Mouse (Mus musculus) limb, embryonic 11.5 days (tissue): ENCODE data around the gene Clrn2. TPM values are rescaled to one million over a fixed set of nuclear protein-coding genes. Genes with fewer than 3 reads are reported as not detected.
"Not testable (repeated sequence)": the region's sequence is repeated elsewhere in the genome, so short reads cannot be mapped to it uniquely, and the experiment has no call there.

ENCODE experiments used
- ATAC-seq: fragments of 200-750 bp; cut with Nextera tagmentation; 2 replicates; pipeline ENCODE4 v1.8.0; 2017; ENCODE audit warnings: low read depth; ENCODE audit not compliant: insufficient number of reproducible peaks, low FRiP score, low TSS enrichment
- DNase-seq: peaks from one replicate; pipeline ENCODE4 v3.0.0-alpha.2; 2015; ENCODE audit warnings: low spot score
- H3K27ac ChIP-seq: fragments of 300-500 bp; sonication (generic); replicated peaks from 2 replicates; pipeline ENCODE4 v1.5.1; 2014; ENCODE audit warnings: low read depth, mild to moderate bottlenecking, low read length
- H3K27me3 ChIP-seq: fragments of 300-500 bp; sonication (generic); 2 replicates; pipeline ENCODE4 v1.6.1; 2014; ENCODE audit warnings: mild to moderate bottlenecking, low read length, mixed read lengths; ENCODE audit not compliant: control insufficient read depth, insufficient read depth
- H3K36me3 ChIP-seq: fragments of 300-500 bp; sonication (generic); 2 replicates; pipeline ENCODE4 v1.6.1; 2014; ENCODE audit warnings: mild to moderate bottlenecking, low read length, moderate library complexity, mixed read lengths; ENCODE audit not compliant: control insufficient read depth, insufficient read depth
- H3K4me1 ChIP-seq: fragments of 300-500 bp; sonication (generic); 2 replicates; pipeline ENCODE4 v1.6.1; 2014; ENCODE audit warnings: low read length, mixed read lengths; ENCODE audit not compliant: control insufficient read depth, insufficient read depth
- H3K4me2 ChIP-seq: fragments of 300-500 bp; sonication (generic); 2 replicates; pipeline ENCODE4 v1.6.1; 2014; ENCODE audit warnings: low read depth, mild to moderate bottlenecking, moderate library complexity; ENCODE audit not compliant: severe bottlenecking
- H3K4me3 ChIP-seq: fragments of 300-500 bp; sonication (generic); 2 replicates; pipeline ENCODE4 v1.5.1; 2014; ENCODE audit warnings: low read depth, low read length
- H3K9ac ChIP-seq: fragments of 300-500 bp; sonication (generic); 2 replicates; pipeline ENCODE4 v1.6.1; 2014; ENCODE audit warnings: mild to moderate bottlenecking, low read length
- H3K9me3 ChIP-seq: fragments of 300-500 bp; sonication (generic); 2 replicates; pipeline ENCODE4 v1.6.1; 2016; ENCODE audit warnings: low read length; ENCODE audit not compliant: control insufficient read depth
- WGBS: fragments of 180-500 bp; shearing (Covaris S2); extraction: QIAGEN DNeasy Blood & Tissue Kit; methylation state at CpG from one replicate; pipeline ENCODE4 v1.1.7; 2014; 5-methylcytosine and 5-hydroxymethylcytosine counted together
- polyA plus RNA-seq: library from polyadenylated mRNA; unstranded; fragments of >200 nt; fragmentation: Nextera tagmentation; extraction: Ambion mirVana; gene quantifications from 2 replicates; pipeline ENCODE4 v1.2.1, GENCODE M21; 2014

The Clrn2 gene
- polyA plus RNA-seq, 1 experiment from 2014 or later = not detected

DNA sequence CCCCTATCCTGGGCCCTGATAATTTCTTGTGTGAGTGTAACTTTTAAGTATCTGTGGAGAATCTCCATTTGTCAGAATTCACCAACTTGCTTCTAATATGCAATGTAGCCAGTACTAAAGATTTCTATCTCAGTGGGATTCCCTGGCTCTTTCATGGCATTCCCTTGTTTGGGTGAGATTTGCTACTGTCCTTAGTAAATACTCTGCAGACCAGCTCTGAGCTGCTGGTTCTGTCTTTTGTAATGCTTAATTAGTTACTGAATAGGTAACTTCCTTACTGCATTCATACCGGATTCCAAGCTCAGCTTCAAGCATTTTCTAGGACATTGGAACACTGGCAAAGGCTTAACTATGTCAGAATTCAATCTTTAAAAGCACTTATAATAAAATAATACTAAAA lies 27.8 kb upstream of the Clrn2 start:
- not testable (repeated sequence) for H3K4me3 ChIP-seq, H3K27ac ChIP-seq, H3K9ac ChIP-seq, H3K27me3 ChIP-seq, H3K4me1 ChIP-seq, DNase-seq, H3K9me3 ChIP-seq, H3K4me2 ChIP-seq, ATAC-seq, H3K36me3 ChIP-seq
- 75% methylated on average over 1 of the region's 1 CpGs for WGBS

DNA sequence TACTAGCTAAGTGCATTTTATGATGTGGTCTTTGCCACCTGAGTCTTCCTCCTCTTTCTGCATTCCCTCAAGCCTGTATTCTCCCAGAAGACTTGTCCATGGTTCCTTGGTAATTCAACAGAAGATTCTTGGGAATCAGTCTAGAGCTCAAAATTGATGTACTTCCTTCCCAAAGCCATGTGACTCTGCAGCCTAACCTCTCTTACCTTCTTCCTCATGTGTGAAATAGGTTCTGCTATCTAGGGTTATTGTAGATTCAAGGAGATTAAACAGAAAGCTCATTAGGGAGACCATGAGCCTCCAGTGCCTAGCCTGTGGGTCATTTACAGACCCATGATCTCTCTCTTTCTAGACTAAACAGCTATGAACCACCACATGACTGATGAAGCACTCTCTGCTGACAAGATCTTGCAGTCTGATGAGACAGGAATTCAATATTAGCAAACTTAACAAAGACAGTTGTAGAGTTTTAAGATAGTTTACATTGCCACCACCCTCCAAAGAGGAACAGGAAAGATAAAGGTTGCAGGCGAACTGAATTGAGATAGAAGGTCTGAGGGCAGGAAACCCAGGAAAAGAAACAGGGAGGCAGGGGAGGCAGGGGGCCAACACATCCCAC lies 27.0 kb upstream of the Clrn2 start:
- DNase-seq (no peak), ATAC-seq (no peak)
- no peak overlapping the region for H3K9ac ChIP-seq
- no peaks in the 10 kb centered on the region for H3K4me1 ChIP-seq
- no peak overlapping the region for H3K4me2 ChIP-seq
- H3K27ac ChIP-seq = no peak overlapping the region
- no peaks in the 10 kb centered on the region for H3K27me3 ChIP-seq
- no peaks in the 10 kb centered on the region for H3K9me3 ChIP-seq
- H3K4me3 ChIP-seq = no peak overlapping the region
- H3K36me3 ChIP-seq = no peaks in the 10 kb centered on the region
- 79% methylated on average over 1 of the region's 1 CpGs for WGBS

DNA sequence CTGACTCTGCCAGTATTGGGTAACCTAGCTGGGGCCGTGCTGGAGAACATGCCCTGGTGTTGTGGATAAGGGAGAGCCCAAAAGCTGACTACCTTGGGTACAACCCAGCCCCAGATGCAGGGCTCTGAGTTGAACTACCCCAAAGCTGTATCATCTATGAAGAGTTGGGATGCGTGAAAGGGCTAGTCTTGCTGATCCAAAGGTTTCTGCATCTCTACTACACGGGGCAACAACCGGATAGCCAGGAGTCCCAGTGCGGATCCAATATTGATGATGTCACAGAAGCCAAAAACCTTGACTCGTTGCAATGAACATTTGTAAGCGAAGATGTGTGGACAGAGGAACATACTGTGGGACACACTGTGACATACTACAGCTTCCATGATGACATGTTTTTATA lies 25.7 kb upstream of the Clrn2 start:
- H3K36me3 ChIP-seq = no peaks in the 10 kb centered on the region
- no peak overlapping the region for H3K4me2 ChIP-seq
- no peaks in the 10 kb centered on the region for H3K4me1 ChIP-seq
- no peak overlapping the region for H3K27ac ChIP-seq
- ATAC-seq = no peak
- H3K4me3 ChIP-seq = no peak overlapping the region
- H3K27me3 ChIP-seq = no peaks in the 10 kb centered on the region
- H3K9ac ChIP-seq = no peak overlapping the region
- no peaks in the 10 kb centered on the region for H3K9me3 ChIP-seq
- no peak for DNase-seq
- 93% methylated on average over 7 of the region's 7 CpGs for WGBS

DNA sequence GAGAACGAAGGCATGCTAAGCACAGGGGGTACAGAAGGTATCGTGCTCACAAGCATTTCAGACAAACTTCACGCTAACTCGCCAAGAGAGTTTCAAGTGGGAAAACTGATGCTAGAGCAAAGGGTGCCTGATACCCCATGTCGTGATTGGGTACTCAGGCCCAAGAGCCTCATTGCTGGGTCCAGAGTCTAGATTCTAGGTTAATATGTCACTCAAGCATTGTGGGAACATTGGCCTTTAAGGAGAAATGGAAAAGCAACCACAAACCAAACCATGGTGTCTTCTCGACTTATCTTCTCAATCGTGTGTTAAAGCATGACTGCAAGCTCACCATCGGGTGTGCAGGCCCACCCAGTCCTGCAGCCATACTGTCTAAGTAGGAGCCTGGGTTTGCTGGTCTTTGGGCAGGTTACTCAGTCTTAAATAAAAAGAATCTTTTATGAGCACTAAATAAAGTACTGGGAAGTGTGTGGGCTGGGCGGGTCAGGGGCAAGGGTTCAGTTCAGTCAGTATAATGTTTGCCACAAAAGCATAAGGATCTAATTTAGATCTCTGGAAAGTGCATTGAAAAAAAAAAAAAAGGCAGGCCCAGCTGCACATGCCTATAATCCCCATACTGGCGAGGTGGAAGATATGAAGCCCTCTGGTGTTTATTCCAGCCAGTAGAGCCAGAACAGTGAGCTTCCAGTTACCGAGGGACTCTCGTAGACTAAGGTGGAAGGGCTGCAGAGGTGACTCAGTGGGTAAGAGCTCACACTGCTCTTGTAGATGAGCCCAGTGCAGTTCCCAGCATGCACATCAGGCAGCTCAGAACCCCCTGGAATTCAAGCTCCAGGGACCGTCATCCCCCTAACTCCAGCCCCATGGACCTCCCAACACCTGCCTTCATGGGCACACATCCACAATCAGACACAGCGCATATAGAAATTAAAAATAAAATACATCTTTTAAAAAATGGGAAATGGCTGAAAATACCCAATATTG lies 17.3 kb upstream of the Clrn2 start:
- Histone ChIP-seq H3K27ac (peak overlapping the region; percentile 10; the same call in 1 of the 2 replicates), H3K36me3 (peaks cover 4% of the 10 kb centered on the region; the same call in 1 of the 2 replicates), H3K4me1 (0 out of 2 replicates have a peak, but pooled peaks cover 3% of the 10 kb centered on the region), H3K4me2 (no peak overlapping the region), H3K27me3 (no peaks in the 10 kb centered on the region), H3K4me3 (no peak overlapping the region), H3K9ac (no peak overlapping the region), H3K9me3 (no peaks in the 10 kb centered on the region)
- ATAC-seq = 0 out of 2 replicates have a peak, but pooled peaks have one; percentile 70
- WGBS = 69% methylated on average over 14 of the region's 14 CpGs
- DNase-seq = peak; percentile 34

DNA sequence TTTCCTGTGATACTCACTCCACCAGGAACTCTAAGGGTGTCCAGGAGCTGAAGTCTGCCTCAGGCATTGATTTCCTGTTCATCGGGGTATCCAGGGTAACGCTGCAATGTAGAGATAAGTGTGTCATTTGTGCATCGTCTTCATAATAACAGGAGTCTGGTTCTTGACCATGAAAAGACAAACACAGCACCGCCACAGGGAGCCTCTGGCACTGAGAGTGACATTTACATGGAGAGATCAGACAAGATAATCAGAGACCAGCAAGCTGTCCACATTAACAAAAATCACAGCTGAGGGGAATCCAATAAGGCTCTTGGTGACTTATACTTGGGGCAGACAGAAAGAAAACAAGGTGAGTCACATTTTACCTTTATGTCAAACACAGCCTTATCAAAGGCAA lies 15.7 kb upstream of the Clrn2 start:
- Histone ChIP-seq H3K4me1 (0 out of 2 replicates have a peak, but pooled peaks cover 3% of the 10 kb centered on the region), H3K27me3 (no peaks in the 10 kb centered on the region), H3K27ac (no peak overlapping the region), H3K4me2 (no peak overlapping the region), H3K9me3 (no peaks in the 10 kb centered on the region), H3K4me3 (no peak overlapping the region), H3K36me3 (peaks cover 4% of the 10 kb centered on the region; the same call in 1 of the 2 replicates), H3K9ac (no peak overlapping the region)
- ATAC-seq = no peak
- DNase-seq = no peak
- WGBS = 93% methylated on average over 4 of the region's 4 CpGs

DNA sequence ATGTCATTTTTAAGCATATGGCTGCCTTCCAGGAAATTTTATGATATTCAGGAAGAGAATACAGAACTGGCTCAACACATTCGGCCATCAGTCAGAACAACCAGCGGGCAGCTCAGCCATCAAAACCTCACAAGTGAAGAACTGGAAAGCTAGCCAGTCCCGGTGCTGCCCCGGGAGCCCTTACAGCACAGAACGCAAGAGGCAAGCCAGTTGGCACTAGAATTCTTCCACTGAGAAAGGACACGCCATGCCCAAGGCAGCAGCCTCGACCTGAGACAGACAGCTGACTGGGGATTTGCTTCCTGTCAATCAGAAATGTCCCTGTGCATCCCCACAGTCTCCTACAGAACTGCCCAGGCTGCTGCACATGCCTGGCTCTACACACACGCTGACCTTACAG lies 15.2 kb upstream of the Clrn2 start:
- Histone ChIP-seq H3K4me2 (no peak overlapping the region), H3K27ac (no peak overlapping the region), H3K4me1 (0 out of 2 replicates have a peak, but pooled peaks cover 3% of the 10 kb centered on the region), H3K27me3 (no peaks in the 10 kb centered on the region), H3K36me3 (peaks cover 4% of the 10 kb centered on the region; the same call in 1 of the 2 replicates), H3K9ac (no peak overlapping the region), H3K4me3 (no peak overlapping the region), H3K9me3 (no peaks in the 10 kb centered on the region)
- WGBS = 90% methylated on average over 8 of the region's 8 CpGs
- DNase-seq (no peak), ATAC-seq (no peak)

DNA sequence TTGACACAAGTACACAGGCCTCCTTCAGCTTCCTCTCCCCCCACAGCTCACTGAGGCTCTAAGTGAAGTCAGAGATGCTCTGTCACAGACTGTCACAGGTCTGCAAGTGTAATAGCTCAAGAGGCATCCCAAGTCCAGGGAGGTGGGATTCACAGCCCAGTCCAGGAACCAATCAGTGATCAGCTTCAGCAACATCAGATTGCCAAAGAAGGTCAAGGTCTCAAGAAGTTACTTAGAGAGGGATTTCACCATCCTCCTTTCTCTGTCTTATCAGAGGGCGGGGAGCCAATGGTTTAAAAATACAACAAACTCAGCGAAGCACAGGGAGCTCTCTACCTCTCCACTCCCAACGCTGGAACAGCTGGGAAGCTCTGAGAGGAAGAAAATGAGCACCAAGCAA lies 12.4 kb upstream of the Clrn2 start:
- H3K27ac ChIP-seq = no peak overlapping the region
- H3K9me3 ChIP-seq = no peaks in the 10 kb centered on the region
- 88% methylated on average over 3 of the region's 3 CpGs for WGBS
- H3K27me3 ChIP-seq = no peaks in the 10 kb centered on the region
- H3K4me2 ChIP-seq = no peak overlapping the region
- no peak overlapping the region for H3K4me3 ChIP-seq
- peaks cover 3% of the 10 kb centered on the region; the same call in 1 of the 2 replicates for H3K36me3 ChIP-seq
- no peak for ATAC-seq
- no peak for DNase-seq
- H3K9ac ChIP-seq = no peak overlapping the region
- 0 out of 2 replicates have a peak, but pooled peaks cover under 1% of the 10 kb centered on the region for H3K4me1 ChIP-seq

DNA sequence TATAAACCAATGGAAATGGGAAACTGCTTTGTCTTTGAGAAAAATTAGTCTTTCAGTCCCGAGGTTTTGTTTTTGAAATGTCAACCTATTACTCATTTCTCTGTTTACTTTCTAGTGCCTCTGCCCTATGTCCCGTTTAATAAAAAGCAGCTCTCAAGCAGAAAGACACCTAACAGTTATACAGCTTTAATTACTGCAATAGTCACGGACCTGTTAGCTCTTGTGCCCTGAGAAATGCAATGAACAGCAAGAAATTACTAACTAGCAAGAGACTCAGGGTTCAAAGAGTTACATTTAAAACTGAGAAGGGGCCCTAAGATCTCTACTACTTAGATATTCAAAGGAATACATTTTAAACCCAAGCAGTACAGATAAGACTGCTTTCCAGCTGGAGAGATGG lies 11.8 kb upstream of the Clrn2 start:
- H3K9ac ChIP-seq = no peak overlapping the region
- 82% methylated on average over 3 of the region's 3 CpGs for WGBS
- H3K4me1 ChIP-seq = no peaks in the 10 kb centered on the region
- ATAC-seq (no peak), DNase-seq (no peak)
- H3K36me3 ChIP-seq = peaks cover 2% of the 10 kb centered on the region; the same call in 1 of the 2 replicates
- H3K4me2 ChIP-seq = no peak overlapping the region
- H3K9me3 ChIP-seq = no peaks in the 10 kb centered on the region
- H3K27me3 ChIP-seq = no peaks in the 10 kb centered on the region
- H3K4me3 ChIP-seq = no peak overlapping the region
- no peak overlapping the region for H3K27ac ChIP-seq
